Mouse (Mus musculus) embryonic facial prominence, embryonic 12.5 days (tissue): ENCODE data around the gene Sf3b3. TPM values are rescaled to one million over a fixed set of nuclear protein-coding genes. Genes with fewer than 3 reads are reported as not detected.

ENCODE experiments used
- ATAC-seq: fragments of 200-750 bp; cut with Nextera tagmentation; 2 replicates; pipeline ENCODE4 v1.8.0; 2017; ENCODE audit not compliant: insufficient number of reproducible peaks, insufficient read depth, low FRiP score, low TSS enrichment
- H3K27ac ChIP-seq: fragments of 300-500 bp; sonication (generic); 2 replicates; pipeline ENCODE4 v1.5.1; 2016; ENCODE audit warnings: mild to moderate bottlenecking
- H3K27me3 ChIP-seq: fragments of 300-500 bp; sonication (generic); 2 replicates; pipeline ENCODE4 v1.6.1; 2016; ENCODE audit warnings: mild to moderate bottlenecking, moderate library complexity
- H3K36me3 ChIP-seq: fragments of 300-500 bp; sonication (generic); 2 replicates; pipeline ENCODE4 v1.6.1; 2016; ENCODE audit warnings: mild to moderate bottlenecking
- H3K4me1 ChIP-seq: fragments of 300-500 bp; sonication (generic); 2 replicates; pipeline ENCODE4 v1.6.1; 2016
- H3K4me2 ChIP-seq: fragments of 300-500 bp; sonication (generic); replicated peaks from 2 replicates; pipeline ENCODE4 v1.6.1; 2016; ENCODE audit warnings: mild to moderate bottlenecking, moderate library complexity
- H3K4me3 ChIP-seq: fragments of 300-500 bp; sonication (generic); 2 replicates; pipeline ENCODE4 v1.5.1; 2016; ENCODE audit warnings: mild to moderate bottlenecking
- H3K9ac ChIP-seq: fragments of 300-500 bp; sonication (generic); 2 replicates; pipeline ENCODE4 v1.6.1; 2016; ENCODE audit warnings: mild to moderate bottlenecking, moderate library complexity
- H3K9me3 ChIP-seq: fragments of 300-500 bp; sonication (generic); 2 replicates; pipeline ENCODE4 v1.6.1; 2016; ENCODE audit warnings: mild to moderate bottlenecking, moderate library complexity
- WGBS: fragments of 180-500 bp; shearing (Covaris S2); methylation state at CpG from one replicate; pipeline ENCODE4 v1.1.7; 2016; 5-methylcytosine and 5-hydroxymethylcytosine counted together
- polyA plus RNA-seq: library from polyadenylated mRNA; unstranded; fragments of >200 nt; fragmentation: Nextera tagmentation; extraction: Ambion mirVana; gene quantifications from 2 replicates; pipeline ENCODE4 v1.2.1, GENCODE M21; 2016

Sf3b3 gene
- 193 and 196 TPM in 2 replicates for polyA plus RNA-seq

DNA sequence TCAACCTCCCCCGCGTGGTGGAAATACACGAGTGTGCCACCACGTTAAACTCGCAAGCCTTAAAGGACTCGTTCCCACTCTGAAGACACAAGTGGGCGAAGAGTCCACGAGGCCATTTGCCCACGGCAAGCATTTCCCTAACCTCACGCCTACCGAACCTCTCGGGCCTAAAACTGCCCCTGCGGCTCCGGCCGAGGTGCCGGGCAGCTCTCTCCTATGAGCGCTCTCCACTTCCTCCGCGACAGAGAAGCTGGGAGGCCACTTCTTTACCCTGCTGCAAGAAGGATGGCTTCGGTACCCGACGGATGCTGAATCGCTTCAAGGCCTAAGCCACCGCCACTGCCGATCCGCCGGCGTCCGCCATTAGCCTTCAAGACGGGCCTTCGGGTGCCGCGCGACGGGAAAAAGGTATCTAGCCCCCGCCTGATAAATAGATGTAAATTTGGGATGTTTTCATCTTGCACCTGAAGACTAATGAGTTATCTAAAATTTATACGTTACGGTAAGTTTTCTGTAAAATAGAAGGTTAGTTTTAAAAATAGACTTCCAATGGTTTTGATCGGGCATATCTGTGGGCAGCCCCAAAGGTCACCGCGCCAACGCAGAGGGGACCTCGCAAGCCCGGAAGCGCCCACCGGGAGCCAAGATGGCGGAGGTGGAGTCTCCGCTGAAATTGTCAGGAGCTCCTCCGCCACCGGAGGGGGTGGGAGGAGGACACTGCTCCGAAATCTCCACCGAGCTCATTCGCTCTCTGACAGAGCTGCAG, at the start of gene Sf3b3, which contains the start of gene Cog4:
Gene Sf3b3 (minus strand): TSS at position 383 of the 766 bp plus-strand sequence.
Gene Cog4 (plus strand): TSS at position 196 of the 766 bp plus-strand sequence.
- Histone ChIP-seq H3K4me1 (peaks cover 22% of the 10 kb centered on the region), H3K27ac (peak within 1 kb of the TSS; percentile 93), H3K9me3 (no peaks in the 10 kb centered on the region), H3K4me3 (peak within 1 kb of the TSS; percentile 90), H3K27me3 (no peaks in the 10 kb centered on the region), H3K9ac (peak within 1 kb of the TSS; percentile 89), H3K4me2 (peak within 1 kb of the TSS; percentile 70), H3K36me3 (peaks cover 47% of the 10 kb centered on the region)
- ATAC-seq, result peak; percentile 75; the same call in 1 of the 2 replicates
- under 1% methylated on average over 53 of the region's 53 CpGs for WGBS

DNA sequence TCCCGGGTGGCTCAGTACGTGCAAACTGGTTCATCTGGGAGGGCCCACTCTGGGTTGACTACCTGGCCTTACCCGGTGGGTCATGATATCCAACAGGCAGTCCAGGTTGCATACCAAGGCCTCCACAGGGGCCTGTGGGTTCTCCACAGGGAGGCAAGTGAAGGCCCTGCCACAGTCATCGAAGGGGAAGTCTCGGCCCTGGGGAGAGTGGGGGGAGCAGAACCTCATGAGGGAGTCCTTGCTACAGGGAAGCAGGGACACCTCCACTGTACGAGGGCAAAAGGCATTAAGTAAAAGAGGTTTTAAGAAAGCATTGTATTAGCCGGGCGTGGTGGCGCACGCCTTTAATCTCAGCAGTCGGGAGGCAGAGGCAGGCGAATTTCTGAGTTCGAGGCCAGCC, 49.2 kb upstream of the Sf3b3 start:
- no peak overlapping the region for H3K4me3 ChIP-seq
- no peak for ATAC-seq
- H3K9me3 ChIP-seq, result no peaks in the 10 kb centered on the region
- H3K4me1 ChIP-seq, result no peaks in the 10 kb centered on the region
- peaks cover 25% of the 10 kb centered on the region for H3K36me3 ChIP-seq
- no peak overlapping the region for H3K9ac ChIP-seq
- H3K27ac ChIP-seq, result no peak overlapping the region
- 92% methylated on average over 13 of the region's 13 CpGs for WGBS
- no peak overlapping the region for H3K4me2 ChIP-seq
- H3K27me3 ChIP-seq, result no peaks in the 10 kb centered on the region

DNA sequence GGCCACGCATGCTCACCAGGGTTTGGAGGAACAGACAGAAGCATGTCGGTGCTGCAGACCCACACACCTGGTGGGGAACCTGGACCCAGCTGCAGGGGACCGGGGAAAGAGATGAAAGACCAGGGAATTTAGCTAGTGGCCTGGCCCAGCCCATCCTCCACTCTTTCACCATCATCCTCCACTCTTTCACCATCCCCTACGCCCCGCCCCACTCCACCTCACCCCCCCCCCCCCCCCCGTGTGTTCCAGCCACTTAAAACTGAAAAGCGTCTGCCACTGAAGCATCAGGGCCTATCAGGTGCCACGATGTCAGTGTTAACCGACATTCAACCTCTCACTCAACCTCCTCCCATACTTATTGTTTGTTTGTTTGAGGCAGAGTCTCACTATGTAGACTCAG, 48.7 kb upstream of the Sf3b3 start:
- H3K9me3 ChIP-seq, result no peaks in the 10 kb centered on the region
- ATAC-seq, result no peak
- H3K9ac ChIP-seq, result no peak overlapping the region
- no peaks in the 10 kb centered on the region for H3K27me3 ChIP-seq
- H3K4me1 ChIP-seq, result no peaks in the 10 kb centered on the region
- H3K4me2 ChIP-seq, result no peak overlapping the region
- H3K36me3 ChIP-seq, result peaks cover 30% of the 10 kb centered on the region
- H3K27ac ChIP-seq, result no peak overlapping the region
- WGBS, result 81% methylated on average over 8 of the region's 9 CpGs
- H3K4me3 ChIP-seq, result no peak overlapping the region

DNA sequence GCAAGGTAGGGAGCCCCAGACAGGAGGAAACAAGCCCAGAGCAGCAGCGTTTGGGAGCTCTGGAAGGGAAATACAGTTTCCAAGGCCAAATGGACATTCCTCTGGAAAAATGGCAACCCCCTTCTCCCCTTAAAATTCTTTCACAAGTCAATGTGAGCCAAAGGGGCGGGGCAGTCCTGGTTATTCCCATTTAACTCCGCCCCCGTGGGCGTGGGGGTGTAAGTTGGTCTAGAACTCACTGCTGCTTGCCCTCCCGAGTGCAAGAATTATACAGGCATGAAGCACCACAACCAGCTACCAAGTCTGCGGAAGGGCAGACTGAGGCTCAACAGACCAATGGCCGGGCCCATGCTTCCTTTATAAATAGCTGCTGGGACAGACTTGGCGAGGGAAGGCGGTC, 48.3 kb upstream of the Sf3b3 start:
- no peak overlapping the region for H3K27ac ChIP-seq
- H3K4me3 ChIP-seq, result no peak overlapping the region
- peaks cover 32% of the 10 kb centered on the region for H3K36me3 ChIP-seq
- H3K27me3 ChIP-seq, result no peaks in the 10 kb centered on the region
- no peak overlapping the region for H3K4me2 ChIP-seq
- no peaks in the 10 kb centered on the region for H3K9me3 ChIP-seq
- H3K9ac ChIP-seq, result no peak overlapping the region
- 88% methylated on average over 10 of the region's 10 CpGs for WGBS
- H3K4me1 ChIP-seq, result no peaks in the 10 kb centered on the region
- ATAC-seq, result no peak

DNA sequence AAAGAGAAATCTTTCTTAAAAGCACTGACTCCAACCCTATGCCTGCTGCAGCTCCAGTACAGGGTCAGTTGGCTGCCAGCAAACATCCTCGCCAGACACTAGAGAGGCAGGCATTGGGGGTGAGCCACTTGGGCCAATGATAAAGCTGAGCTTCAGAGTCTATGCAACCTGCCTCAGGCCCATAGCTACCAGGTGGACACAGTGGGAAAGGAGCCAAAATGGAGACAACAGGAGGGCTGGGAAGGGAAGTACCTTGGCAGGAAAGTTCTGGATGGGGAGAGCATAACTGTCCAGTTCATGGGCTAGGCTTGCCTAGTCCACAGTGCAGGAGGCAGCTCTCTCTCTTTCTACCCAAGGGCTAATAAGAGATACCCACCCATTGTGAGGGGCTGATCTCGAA, 46.3 kb upstream of the Sf3b3 start:
- Histone ChIP-seq H3K36me3 (peaks cover 29% of the 10 kb centered on the region), H3K27ac (no peak overlapping the region), H3K27me3 (no peaks in the 10 kb centered on the region), H3K9ac (no peak overlapping the region), H3K4me2 (no peak overlapping the region), H3K4me1 (no peaks in the 10 kb centered on the region), H3K9me3 (no peaks in the 10 kb centered on the region), H3K4me3 (no peak overlapping the region)
- no peak for ATAC-seq
- 91% methylated on average over 2 of the region's 2 CpGs for WGBS

DNA sequence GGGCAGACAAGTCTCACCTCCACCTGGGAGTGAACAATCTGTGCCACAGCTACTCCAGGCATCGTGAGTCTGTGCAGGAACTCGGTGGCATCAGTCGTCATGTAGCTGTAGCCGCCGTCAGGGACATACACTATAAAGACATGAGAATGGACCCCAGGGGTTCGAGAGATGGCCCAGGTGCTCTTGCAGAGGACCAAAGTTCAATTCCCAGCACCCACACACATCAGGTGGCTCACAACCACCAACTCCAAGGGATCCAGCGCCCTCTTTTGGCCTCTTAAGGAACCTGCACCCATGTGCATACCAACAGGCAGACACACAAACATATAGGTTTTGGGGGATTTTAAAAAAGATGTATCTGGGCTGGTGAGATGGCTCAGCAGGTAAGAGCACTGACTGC, 45.5 kb upstream of the Sf3b3 start:
- Histone ChIP-seq H3K27me3 (no peaks in the 10 kb centered on the region), H3K4me2 (no peak overlapping the region), H3K27ac (no peak overlapping the region), H3K9me3 (no peaks in the 10 kb centered on the region), H3K4me3 (no peak overlapping the region), H3K4me1 (no peaks in the 10 kb centered on the region), H3K36me3 (peaks cover 30% of the 10 kb centered on the region), H3K9ac (no peak overlapping the region)
- 89% methylated on average over 7 of the region's 7 CpGs for WGBS
- no peak for ATAC-seq

DNA sequence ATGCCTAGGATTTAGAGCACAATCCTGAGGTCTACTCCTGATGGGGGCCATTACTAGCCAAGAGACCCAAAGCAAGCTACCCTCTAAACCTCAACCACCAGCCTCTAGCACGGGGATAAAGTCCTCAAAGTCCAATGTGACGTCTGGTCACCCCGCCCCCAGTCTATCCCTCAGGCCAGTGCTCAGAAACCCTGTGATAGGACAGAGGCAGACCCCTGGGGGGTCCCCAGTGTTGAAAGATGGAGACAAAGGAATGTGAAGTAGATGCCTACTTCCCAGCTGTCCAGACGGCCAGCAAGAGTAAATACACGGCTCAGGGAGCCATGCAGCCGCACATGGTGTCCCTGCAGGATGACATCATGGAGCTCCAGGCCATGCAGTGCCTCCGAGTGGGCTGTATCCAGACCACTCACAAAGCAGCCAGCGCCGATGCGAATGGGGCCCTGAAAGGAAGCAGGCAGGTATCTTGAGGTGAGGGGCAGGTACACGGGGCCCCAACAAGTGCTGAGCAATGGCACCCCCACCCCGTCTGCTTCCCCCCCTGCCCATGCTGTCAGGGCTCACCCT, 43.4 kb upstream of the Sf3b3 start:
- H3K36me3 ChIP-seq, result peaks cover 35% of the 10 kb centered on the region
- H3K4me2 ChIP-seq, result no peak overlapping the region
- no peaks in the 10 kb centered on the region for H3K27me3 ChIP-seq
- no peaks in the 10 kb centered on the region for H3K4me1 ChIP-seq
- no peak overlapping the region for H3K4me3 ChIP-seq
- H3K9ac ChIP-seq, result no peak overlapping the region
- H3K27ac ChIP-seq, result no peak overlapping the region
- 76% methylated on average over 12 of the region's 12 CpGs for WGBS
- no peaks in the 10 kb centered on the region for H3K9me3 ChIP-seq
- ATAC-seq, result no peak

DNA sequence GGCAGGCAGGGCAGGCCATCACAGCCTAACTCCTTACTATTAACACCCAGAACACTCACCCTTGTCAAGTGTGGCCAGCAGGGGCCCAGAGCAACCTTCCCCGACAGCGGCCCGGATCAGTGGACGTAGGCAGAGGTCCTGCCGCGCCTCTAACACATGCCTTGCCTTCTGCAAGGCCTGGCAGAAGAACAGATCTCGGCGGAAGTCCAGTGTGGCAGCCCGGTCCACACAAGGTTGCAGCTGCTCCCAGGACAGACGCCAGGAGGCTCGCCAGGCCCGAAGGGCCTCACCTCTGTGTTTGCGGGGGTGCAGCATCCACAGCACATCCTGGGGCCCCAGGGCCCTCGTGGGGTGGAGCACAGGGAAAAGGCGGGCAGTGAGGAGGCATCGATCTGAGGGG, 42.3 kb upstream of the Sf3b3 start:
- H3K36me3 ChIP-seq, result peaks cover 47% of the 10 kb centered on the region
- WGBS, result 84% methylated on average over 16 of the region's 16 CpGs

DNA sequence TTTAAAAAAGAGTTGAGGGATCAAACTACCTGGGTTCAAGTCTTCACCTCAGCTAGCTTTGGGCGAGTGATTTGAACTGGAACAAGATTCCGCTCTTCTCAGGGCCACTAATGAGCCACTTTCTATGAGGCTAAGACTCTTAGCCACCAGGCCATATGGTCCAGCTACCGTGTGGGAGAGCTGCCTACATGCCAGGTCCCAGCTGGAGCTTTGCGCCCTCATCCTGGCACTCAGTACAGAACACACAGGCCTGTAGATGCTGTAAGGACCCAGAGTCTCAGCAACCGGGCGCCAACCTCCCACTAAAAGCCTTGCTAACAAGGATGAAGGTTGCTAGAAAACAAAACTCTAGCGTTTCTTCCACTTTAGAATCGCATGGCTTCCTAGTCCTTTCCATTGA, 41.9 kb upstream of the Sf3b3 start:
- no peak overlapping the region for H3K4me2 ChIP-seq
- no peaks in the 10 kb centered on the region for H3K27me3 ChIP-seq
- ATAC-seq, result no peak
- WGBS, result 90% methylated on average over 8 of the region's 8 CpGs
- peaks cover 48% of the 10 kb centered on the region for H3K36me3 ChIP-seq
- no peak overlapping the region for H3K27ac ChIP-seq
- H3K4me3 ChIP-seq, result no peak overlapping the region
- H3K9me3 ChIP-seq, result no peaks in the 10 kb centered on the region
- H3K4me1 ChIP-seq, result no peaks in the 10 kb centered on the region
- no peak overlapping the region for H3K9ac ChIP-seq

More for the DNA sequence above, 42.3 kb upstream of the Sf3b3 start:
- no peak overlapping the region for H3K4me2 ChIP-seq
- H3K9me3 ChIP-seq, result no peaks in the 10 kb centered on the region
- no peaks in the 10 kb centered on the region for H3K27me3 ChIP-seq
- no peak overlapping the region for H3K27ac ChIP-seq
- ATAC-seq, result no peak
- H3K4me3 ChIP-seq, result no peak overlapping the region
- H3K4me1 ChIP-seq, result no peaks in the 10 kb centered on the region
- H3K9ac ChIP-seq, result no peak overlapping the region

DNA sequence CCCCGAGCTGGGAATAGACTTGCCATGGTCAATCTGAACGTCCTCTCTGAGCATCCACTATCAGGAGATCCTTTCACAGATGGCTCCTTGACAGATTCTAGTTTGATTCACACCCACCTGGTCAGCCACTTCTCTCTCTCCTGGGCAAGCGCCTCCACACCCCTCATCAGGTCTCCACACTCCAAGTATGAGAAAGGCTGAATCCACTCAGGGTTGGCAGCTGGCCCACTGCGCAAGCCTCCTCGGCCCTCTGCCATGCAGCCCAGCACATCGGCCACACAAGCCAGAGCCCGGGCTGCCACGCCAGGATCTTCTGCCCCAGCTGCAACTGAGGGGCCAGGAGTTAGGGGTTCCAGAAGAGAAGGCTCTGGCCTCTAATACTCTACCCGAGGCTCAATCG, 41.0 kb upstream of the Sf3b3 start:
- no peaks in the 10 kb centered on the region for H3K9me3 ChIP-seq
- ATAC-seq, result no peak
- H3K9ac ChIP-seq, result no peak overlapping the region
- H3K4me1 ChIP-seq, result no peaks in the 10 kb centered on the region
- WGBS, result 92% methylated on average over 10 of the region's 10 CpGs
- no peak overlapping the region for H3K4me2 ChIP-seq
- no peaks in the 10 kb centered on the region for H3K27me3 ChIP-seq
- H3K27ac ChIP-seq, result no peak overlapping the region
- H3K36me3 ChIP-seq, result peaks cover 53% of the 10 kb centered on the region
- H3K4me3 ChIP-seq, result no peak overlapping the region

DNA sequence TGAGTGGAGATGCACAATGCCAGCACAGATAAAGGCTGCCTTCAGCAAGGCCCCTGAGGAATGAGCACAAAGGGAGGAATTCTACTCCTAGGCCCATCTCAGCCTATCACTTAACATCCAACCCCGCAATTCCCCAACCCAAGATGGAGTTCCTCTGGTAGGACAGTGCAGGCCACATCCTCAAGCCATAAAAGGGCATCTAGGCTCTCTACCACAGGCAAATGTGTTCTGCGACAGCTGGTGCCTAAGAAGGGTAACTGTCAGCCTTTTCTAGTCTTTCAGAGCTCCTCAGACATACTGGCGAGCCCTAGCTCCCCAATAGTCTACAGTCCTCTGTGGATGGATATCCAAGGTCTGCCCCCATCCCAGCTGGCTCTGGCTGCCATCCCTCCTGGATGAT, 40.0 kb upstream of the Sf3b3 start:
- Histone ChIP-seq H3K9ac (no peak overlapping the region), H3K27ac (no peak overlapping the region), H3K4me3 (no peak overlapping the region), H3K4me1 (no peaks in the 10 kb centered on the region), H3K9me3 (no peaks in the 10 kb centered on the region), H3K36me3 (peaks cover 62% of the 10 kb centered on the region), H3K27me3 (no peaks in the 10 kb centered on the region), H3K4me2 (no peak overlapping the region)
- WGBS, result 82% methylated on average over 3 of the region's 3 CpGs
- no peak for ATAC-seq

DNA sequence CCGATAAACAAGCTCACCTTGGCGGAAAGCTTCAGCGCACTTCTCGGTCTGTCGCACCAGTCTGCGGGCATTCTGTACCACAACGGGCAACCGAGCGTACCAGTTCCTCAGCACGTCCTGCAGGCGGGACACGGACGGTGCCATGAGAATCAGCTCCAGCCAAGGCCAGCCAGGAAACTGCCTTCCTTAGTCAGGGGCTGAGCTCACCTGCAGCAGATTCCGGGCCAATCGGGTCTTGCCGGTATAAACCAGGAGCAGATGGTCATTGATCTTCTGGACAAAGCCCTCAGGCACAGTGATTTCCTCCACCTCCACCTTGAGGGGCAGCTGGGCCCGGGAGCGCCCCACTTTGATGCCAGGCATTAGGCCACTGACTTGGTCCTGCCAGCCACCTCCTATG, 37.2 kb upstream of the Sf3b3 start:
- Histone ChIP-seq H3K9ac (no peak overlapping the region), H3K27me3 (no peaks in the 10 kb centered on the region), H3K4me2 (no peak overlapping the region), H3K27ac (no peak overlapping the region), H3K36me3 (peaks cover 76% of the 10 kb centered on the region), H3K9me3 (no peaks in the 10 kb centered on the region), H3K4me1 (no peaks in the 10 kb centered on the region), H3K4me3 (no peak overlapping the region)
- ATAC-seq, result no peak
- 93% methylated on average over 18 of the region's 18 CpGs for WGBS
